Mouse (Mus musculus) cerebellum, adult 2 months (tissue): ENCODE data around the gene Nucb1.

Experiments used
- CTCF ChIP-seq: fragments of 200-500 bp; IDR thresholded peaks from 2 replicates; pipeline ENCODE4 v1.5.1; 2011; ENCODE audit warnings: low read depth, mild to moderate bottlenecking, control low read depth, low read length, moderate library complexity, borderline replicate concordance; ENCODE audit not compliant: insufficient read depth
- POLR2A ChIP-seq: fragments of 200-500 bp; IDR thresholded peaks from 2 replicates; pipeline ENCODE4 v1.6.1; 2011; ENCODE audit warnings: low read length, control low read depth, borderline replicate concordance; ENCODE audit not compliant: insufficient read depth

DNA sequence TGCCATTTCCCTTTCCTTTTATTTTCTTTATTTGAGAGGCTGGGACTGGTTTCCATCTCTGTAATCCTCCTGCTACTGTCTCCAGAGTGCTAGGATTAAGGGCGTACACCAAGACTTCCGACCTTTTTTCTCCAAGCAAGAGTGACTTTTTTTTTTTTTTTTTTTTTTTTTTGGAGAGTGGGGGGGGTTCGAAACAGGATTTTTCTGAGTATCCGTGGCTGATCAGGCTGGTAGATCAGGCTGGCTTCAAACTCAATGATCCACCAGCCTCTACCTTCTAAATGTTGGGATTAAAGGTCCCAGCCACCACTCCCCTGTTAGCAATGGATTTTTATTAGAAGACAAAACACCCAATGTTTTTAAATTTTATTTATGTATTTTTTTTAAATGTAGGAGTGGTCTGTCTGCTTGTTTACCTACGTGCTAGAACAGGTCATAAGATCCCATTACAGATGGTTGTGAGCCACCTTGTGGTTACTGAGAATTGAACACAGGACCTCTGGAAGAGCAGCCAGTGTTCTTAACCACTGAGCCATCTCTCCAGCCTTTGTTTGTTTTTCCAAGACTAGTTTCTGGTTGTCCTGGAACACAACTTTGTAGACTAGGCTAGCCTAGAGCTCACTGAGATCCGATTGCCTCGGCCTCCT, 16.4 kb upstream of the Nucb1 start:
- TF ChIP-seq CTCF = no peak
- no peak for TF ChIP-seq POLR2A
